Mouse (Mus musculus): Measurements from ENCODE around the gene Arhgap20. TPM values are rescaled to one million over a fixed set of nuclear protein-coding genes. Genes with fewer than 3 reads are reported as not detected.

Gene Arhgap20
- polyA plus RNA-seq, 1 experiment from 2014 or later: 7.8 TPM

DNA sequence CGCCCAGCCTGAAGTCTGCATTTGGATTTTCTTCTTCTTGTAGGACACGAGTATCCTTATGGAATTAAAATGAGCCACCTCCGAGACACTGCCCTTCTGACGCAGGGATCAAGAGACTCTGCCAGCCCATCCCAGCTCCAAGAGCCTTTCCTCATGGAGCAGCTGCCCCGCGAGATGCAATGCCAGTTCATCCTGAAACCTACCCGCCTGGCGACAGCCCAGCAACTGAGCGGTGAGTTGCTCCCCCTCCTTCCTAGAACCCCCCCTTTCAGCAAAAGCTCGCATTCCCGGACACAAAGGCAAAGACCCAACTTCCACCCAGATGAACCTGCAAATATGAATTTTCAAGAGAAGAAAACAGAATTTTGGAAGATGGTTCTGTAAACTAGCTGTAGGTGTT is 66.5 kb downstream of the Arhgap20 start:
- Histone ChIP-seq H3K9me3 (ENCODE audit: control insufficient read depth, low read length) (no peaks in the 10 kb centered on the region), H3K27me3 (ENCODE audit: control insufficient read depth, insufficient read depth, low read length) (no peaks in the 10 kb centered on the region), H3K27ac (ENCODE audit: low read depth, low read length) (no peak overlapping the region), H3K9ac (ENCODE audit: low read depth, low read length) (no peak overlapping the region), H3K4me2 (replicated peaks; ENCODE audit: low read depth, low read length) (no peak overlapping the region), H3K4me3 (ENCODE audit: low read depth, low read length) (no peak overlapping the region), H3K4me1 (replicated peaks; ENCODE audit: control insufficient read depth, insufficient read depth, low read length) (no peaks in the 10 kb centered on the region), H3K36me3 (ENCODE audit: control insufficient read depth, insufficient read depth, low read length) (no peaks in the 10 kb centered on the region)
- ATAC-seq (ENCODE audit: low FRiP score) (no peak), DNase-seq (ENCODE audit: low spot score) (no peak)
- WGBS: 78% methylated on average over 11 of the region's 11 CpGs

GRCm38 (mm10) chr9:51832368-51832767 is 67.2 kb downstream of the Arhgap20 start:
- Histone ChIP-seq H3K4me2 (replicated peaks; ENCODE audit: low read depth, low read length) (no peak overlapping the region), H3K9me3 (ENCODE audit: control insufficient read depth, low read length) (no peaks in the 10 kb centered on the region), H3K36me3 (ENCODE audit: control insufficient read depth, insufficient read depth, low read length) (no peaks in the 10 kb centered on the region), H3K9ac (ENCODE audit: low read depth, low read length) (no peak overlapping the region), H3K27ac (ENCODE audit: low read depth, low read length) (no peak overlapping the region), H3K4me1 (replicated peaks; ENCODE audit: control insufficient read depth, insufficient read depth, low read length) (no peaks in the 10 kb centered on the region), H3K4me3 (ENCODE audit: low read depth, low read length) (no peak overlapping the region), H3K27me3 (ENCODE audit: control insufficient read depth, insufficient read depth, low read length) (no peaks in the 10 kb centered on the region)
- DNase-seq (ENCODE audit: low spot score) (no peak), ATAC-seq (ENCODE audit: low FRiP score) (no peak)
- 72% methylated on average over 5 of the region's 5 CpGs for WGBS

DNA sequence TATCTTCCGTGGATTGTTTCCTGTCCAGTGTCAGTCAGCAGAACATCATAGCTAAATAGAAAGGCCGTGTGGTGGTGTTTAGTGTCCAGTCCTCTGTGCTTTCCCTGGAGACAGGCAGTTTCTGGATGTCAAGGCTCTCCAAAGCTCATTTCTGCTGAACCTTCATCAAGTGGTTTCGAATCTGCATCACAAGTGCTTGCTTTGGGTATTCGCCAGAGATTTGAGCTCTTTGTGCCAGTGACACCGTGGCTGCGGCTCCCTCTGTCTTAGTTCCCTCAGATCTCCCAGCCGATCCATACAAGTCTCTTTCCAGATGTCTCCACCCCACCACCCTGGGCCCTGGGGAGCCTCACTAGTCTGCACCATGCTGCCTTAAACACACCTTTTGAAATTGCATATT is 72.6 kb downstream of the Arhgap20 start:
- H3K36me3 ChIP-seq (ENCODE audit: control insufficient read depth, insufficient read depth, low read length): no peaks in the 10 kb centered on the region
- no peaks in the 10 kb centered on the region for H3K27me3 ChIP-seq (ENCODE audit: control insufficient read depth, insufficient read depth, low read length)
- no peak overlapping the region for H3K9ac ChIP-seq (ENCODE audit: low read depth, low read length)
- H3K4me2 ChIP-seq (replicated peaks; ENCODE audit: low read depth, low read length): no peak overlapping the region
- WGBS: 68% methylated on average over 7 of the region's 7 CpGs
- H3K4me1 ChIP-seq (replicated peaks; ENCODE audit: control insufficient read depth, insufficient read depth, low read length): no peaks in the 10 kb centered on the region
- ATAC-seq (ENCODE audit: low FRiP score) (no peak), DNase-seq (ENCODE audit: low spot score) (no peak)
- H3K27ac ChIP-seq (ENCODE audit: low read depth, low read length): no peak overlapping the region
- H3K9me3 ChIP-seq (ENCODE audit: control insufficient read depth, low read length): no peaks in the 10 kb centered on the region
- no peak overlapping the region for H3K4me3 ChIP-seq (ENCODE audit: low read depth, low read length)

- Histone ChIP-seq H3K9me3 (ENCODE audit: control insufficient read depth, low read length) (no peaks in the 10 kb centered on the region), H3K4me1 (replicated peaks; ENCODE audit: control insufficient read depth, insufficient read depth, low read length) (no peaks in the 10 kb centered on the region), H3K4me2 (replicated peaks; ENCODE audit: low read depth, low read length) (no peak overlapping the region), H3K36me3 (ENCODE audit: control insufficient read depth, insufficient read depth, low read length) (no peaks in the 10 kb centered on the region), H3K9ac (ENCODE audit: low read depth, low read length) (no peak overlapping the region), H3K4me3 (ENCODE audit: low read depth, low read length) (no peak overlapping the region), H3K27ac (ENCODE audit: low read depth, low read length) (no peak overlapping the region), H3K27me3 (ENCODE audit: control insufficient read depth, insufficient read depth, low read length) (no peaks in the 10 kb centered on the region)
- 84% methylated on average over 4 of the region's 4 CpGs for WGBS
- no peak for ATAC-seq (ENCODE audit: low FRiP score)
- no peak for DNase-seq (ENCODE audit: low spot score)
These were observed 78.1 kb downstream of the Arhgap20 start for GRCm38 (mm10) chr9:51843216-51843615.

- no peak overlapping the region for H3K27ac ChIP-seq (ENCODE audit: low read depth, low read length)
- no peak overlapping the region for H3K4me3 ChIP-seq (ENCODE audit: low read depth, low read length)
- WGBS: 95% methylated on average over 10 of the region's 10 CpGs
- no peak for DNase-seq (ENCODE audit: low spot score)
- H3K4me2 ChIP-seq (replicated peaks; ENCODE audit: low read depth, low read length): no peak overlapping the region
- no peak overlapping the region for H3K9ac ChIP-seq (ENCODE audit: low read depth, low read length)
- H3K9me3 ChIP-seq (ENCODE audit: control insufficient read depth, low read length): no peaks in the 10 kb centered on the region
- H3K4me1 ChIP-seq (replicated peaks; ENCODE audit: control insufficient read depth, insufficient read depth, low read length): no peaks in the 10 kb centered on the region
- no peak for ATAC-seq (ENCODE audit: low FRiP score)
- no peaks in the 10 kb centered on the region for H3K36me3 ChIP-seq (ENCODE audit: control insufficient read depth, insufficient read depth, low read length)
- no peaks in the 10 kb centered on the region for H3K27me3 ChIP-seq (ENCODE audit: control insufficient read depth, insufficient read depth, low read length)
These were observed 80.7 kb downstream of the Arhgap20 start for GRCm38 (mm10) chr9:51845796-51846195.

DNA sequence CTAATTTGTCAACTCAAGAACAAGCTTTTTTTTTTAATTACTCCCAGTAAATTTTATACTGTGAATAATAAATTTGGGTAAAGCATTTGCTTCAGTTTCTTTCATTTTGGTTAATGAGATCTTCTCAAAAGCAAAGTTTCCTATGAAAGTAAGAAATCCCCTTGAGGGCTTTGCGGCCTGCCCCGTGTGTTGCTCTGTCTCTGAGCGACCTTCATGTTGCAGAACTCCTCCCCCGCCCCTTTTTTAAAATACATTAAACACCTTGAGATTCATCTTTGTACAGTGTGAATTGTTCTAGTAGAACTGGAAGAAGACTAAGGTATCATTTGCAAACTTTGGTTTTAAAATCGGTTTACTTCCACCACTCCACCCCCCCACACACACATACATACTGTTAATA is 88.6 kb downstream of the Arhgap20 start:
- WGBS: 91% methylated on average over 5 of the region's 5 CpGs

DNA sequence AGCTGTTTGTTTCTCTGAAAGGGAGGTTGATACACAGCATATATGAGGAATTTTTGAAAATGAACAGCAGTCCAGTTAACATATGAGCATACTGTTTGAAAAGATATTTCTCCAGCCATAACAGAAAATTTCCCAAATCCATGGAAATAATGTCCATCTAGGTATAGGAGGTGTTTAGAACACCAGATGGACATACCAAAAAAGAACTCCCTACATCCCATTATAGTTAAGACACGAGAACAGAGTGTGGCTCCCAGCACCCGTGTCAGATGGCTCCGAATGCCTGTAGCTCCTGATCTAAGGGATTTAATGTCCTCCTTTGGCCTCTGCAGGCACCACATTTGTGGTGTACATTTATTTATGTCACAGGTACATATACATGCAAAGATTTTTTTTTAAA is 99.1 kb downstream of the Arhgap20 start:
- DNase-seq (ENCODE audit: low spot score) (no peak), ATAC-seq (ENCODE audit: low FRiP score) (no peak)
- H3K4me2 ChIP-seq (replicated peaks; ENCODE audit: low read depth, low read length): no peak overlapping the region
- H3K27ac ChIP-seq (ENCODE audit: low read depth, low read length): no peak overlapping the region
- 88% methylated on average over 3 of the region's 3 CpGs for WGBS
- H3K9ac ChIP-seq (ENCODE audit: low read depth, low read length): no peak overlapping the region
- H3K4me3 ChIP-seq (ENCODE audit: low read depth, low read length): no peak overlapping the region
- H3K9me3 ChIP-seq (ENCODE audit: control insufficient read depth, low read length): no peaks in the 10 kb centered on the region
- H3K4me1 ChIP-seq (replicated peaks; ENCODE audit: control insufficient read depth, insufficient read depth, low read length): no peaks in the 10 kb centered on the region
- no peaks in the 10 kb centered on the region for H3K27me3 ChIP-seq (ENCODE audit: control insufficient read depth, insufficient read depth, low read length)
- H3K36me3 ChIP-seq (ENCODE audit: control insufficient read depth, insufficient read depth, low read length): no peaks in the 10 kb centered on the region

More for the DNA sequence above, 88.6 kb downstream of the Arhgap20 start:
- Histone ChIP-seq H3K9ac (ENCODE audit: low read depth, low read length) (no peak overlapping the region), H3K27me3 (ENCODE audit: control insufficient read depth, insufficient read depth, low read length) (no peaks in the 10 kb centered on the region), H3K27ac (ENCODE audit: low read depth, low read length) (no peak overlapping the region), H3K4me3 (ENCODE audit: low read depth, low read length) (no peak overlapping the region), H3K36me3 (ENCODE audit: control insufficient read depth, insufficient read depth, low read length) (no peaks in the 10 kb centered on the region), H3K4me1 (replicated peaks; ENCODE audit: control insufficient read depth, insufficient read depth, low read length) (no peaks in the 10 kb centered on the region), H3K9me3 (ENCODE audit: control insufficient read depth, low read length) (no peaks in the 10 kb centered on the region), H3K4me2 (replicated peaks; ENCODE audit: low read depth, low read length) (no peak overlapping the region)
- no peak for ATAC-seq (ENCODE audit: low FRiP score)
- DNase-seq (ENCODE audit: low spot score): no peak

GRCm38 (mm10) chr9:51866634-51867033 is 101.5 kb downstream of the Arhgap20 start:
- H3K36me3 ChIP-seq (ENCODE audit: control insufficient read depth, insufficient read depth, low read length): no peaks in the 10 kb centered on the region
- 67% methylated on average over 4 of the region's 4 CpGs for WGBS

DNA sequence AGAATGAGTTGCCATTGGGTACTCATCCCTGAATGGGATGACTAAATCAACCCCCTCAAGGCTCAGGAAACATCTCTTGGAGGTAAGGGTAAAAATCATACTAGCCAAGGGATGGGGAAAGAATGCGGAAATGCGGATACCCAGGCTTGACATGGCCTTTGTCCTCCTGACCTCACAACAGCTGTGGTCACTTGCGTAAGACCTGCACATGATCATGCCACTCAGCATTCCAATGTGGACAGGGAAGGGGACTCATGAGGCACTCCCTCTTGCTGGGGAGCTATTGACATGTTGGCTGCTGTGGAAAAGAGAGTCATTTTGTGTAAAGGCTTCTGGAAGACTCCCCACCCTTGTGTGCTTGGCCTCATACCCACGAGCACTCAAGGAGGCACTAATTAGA is 103.9 kb downstream of the Arhgap20 start:
- Histone ChIP-seq H3K4me1 (replicated peaks; ENCODE audit: control insufficient read depth, insufficient read depth, low read length) (no peaks in the 10 kb centered on the region), H3K9ac (ENCODE audit: low read depth, low read length) (no peak overlapping the region), H3K27ac (ENCODE audit: low read depth, low read length) (no peak overlapping the region), H3K27me3 (ENCODE audit: control insufficient read depth, insufficient read depth, low read length) (no peaks in the 10 kb centered on the region), H3K4me3 (ENCODE audit: low read depth, low read length) (no peak overlapping the region), H3K36me3 (ENCODE audit: control insufficient read depth, insufficient read depth, low read length) (no peaks in the 10 kb centered on the region), H3K9me3 (ENCODE audit: control insufficient read depth, low read length) (no peaks in the 10 kb centered on the region), H3K4me2 (replicated peaks; ENCODE audit: low read depth, low read length) (no peak overlapping the region)
- ATAC-seq (ENCODE audit: low FRiP score) (no peak), DNase-seq (ENCODE audit: low spot score) (no peak)
- 83% methylated on average over 4 of the region's 4 CpGs for WGBS

More at GRCm38 (mm10) chr9:51866634-51867033, 101.5 kb downstream of the Arhgap20 start:
- no peak overlapping the region for H3K4me3 ChIP-seq (ENCODE audit: low read depth, low read length)
- H3K27me3 ChIP-seq (ENCODE audit: control insufficient read depth, insufficient read depth, low read length): no peaks in the 10 kb centered on the region
- ATAC-seq (ENCODE audit: low FRiP score) (no peak), DNase-seq (ENCODE audit: low spot score) (no peak)
- H3K4me2 ChIP-seq (replicated peaks; ENCODE audit: low read depth, low read length): no peak overlapping the region
- H3K27ac ChIP-seq (ENCODE audit: low read depth, low read length): no peak overlapping the region
- H3K9me3 ChIP-seq (ENCODE audit: control insufficient read depth, low read length): no peaks in the 10 kb centered on the region
- H3K9ac ChIP-seq (ENCODE audit: low read depth, low read length): no peak overlapping the region
- H3K4me1 ChIP-seq (replicated peaks; ENCODE audit: control insufficient read depth, insufficient read depth, low read length): no peaks in the 10 kb centered on the region
